Mouse (Mus musculus): ENCODE data around the gene Slc7a4. TPM values are rescaled to one million over a fixed set of nuclear protein-coding genes. Genes with fewer than 3 reads are reported as not detected.

The Slc7a4 gene
- polyA plus RNA-seq, 1 experiment = not detected

GRCm38 (mm10) chr16:17564771-17565170, 18.2 kb downstream of the Slc7a4 start:
- no peak overlapping the region for H3K4me3 ChIP-seq (replicated peaks)
- H3K27me3 ChIP-seq (ENCODE audit: control insufficient read depth) = peaks cover 55% of the 10 kb centered on the region
- no peak for TF ChIP-seq GATA1 (IDR thresholded peaks at IDR 0.05; ENCODE audit: low read length)
- no peak for TF ChIP-seq TAL1 (IDR thresholded peaks at IDR 0.05; ENCODE audit: low read length)
- H3K36me3 ChIP-seq (ENCODE audit: control insufficient read depth) = no peaks in the 10 kb centered on the region
- H3K4me1 ChIP-seq (ENCODE audit: control insufficient read depth) = peaks cover 7% of the 10 kb centered on the region
- H3K9me3 ChIP-seq (ENCODE audit: control insufficient read depth, low read length) = no peaks in the 10 kb centered on the region

- Histone ChIP-seq H3K36me3 (ENCODE audit: control insufficient read depth) (no peaks in the 10 kb centered on the region), H3K4me3 (replicated peaks) (no peak overlapping the region), H3K4me1 (ENCODE audit: control insufficient read depth) (peaks cover 7% of the 10 kb centered on the region), H3K9me3 (ENCODE audit: control insufficient read depth, low read length) (no peaks in the 10 kb centered on the region), H3K27me3 (ENCODE audit: control insufficient read depth) (peaks cover 60% of the 10 kb centered on the region)
- no peak for TF ChIP-seq GATA1 (IDR thresholded peaks at IDR 0.05; ENCODE audit: low read length)
- no peak for TF ChIP-seq TAL1 (IDR thresholded peaks at IDR 0.05; ENCODE audit: low read length)
These were observed 18.8 kb downstream of the Slc7a4 start for GRCm38 (mm10) chr16:17564221-17564620.

GRCm38 (mm10) chr16:17563580-17563979, 19.4 kb downstream of the Slc7a4 start:
- Histone ChIP-seq H3K9me3 (ENCODE audit: control insufficient read depth, low read length) (no peaks in the 10 kb centered on the region), H3K36me3 (ENCODE audit: control insufficient read depth) (no peaks in the 10 kb centered on the region), H3K4me3 (replicated peaks) (no peak overlapping the region), H3K27me3 (ENCODE audit: control insufficient read depth) (peaks cover 67% of the 10 kb centered on the region), H3K4me1 (ENCODE audit: control insufficient read depth) (peaks cover 14% of the 10 kb centered on the region)
- TF ChIP-seq TAL1 (IDR thresholded peaks at IDR 0.05; ENCODE audit: low read length) (no peak), GATA1 (IDR thresholded peaks at IDR 0.05; ENCODE audit: low read length) (no peak)

GRCm38 (mm10) chr16:17561751-17562208, 21.2 kb downstream of the Slc7a4 start, which contains the start of gene P2rx6:
Gene P2rx6, plus strand, starts transcription at chr16:17561885.
- Histone ChIP-seq H3K9me3 (ENCODE audit: control insufficient read depth, low read length) (no peaks in the 10 kb centered on the region), H3K27me3 (ENCODE audit: control insufficient read depth) (peaks cover 66% of the 10 kb centered on the region), H3K4me1 (ENCODE audit: control insufficient read depth) (peaks cover 22% of the 10 kb centered on the region), H3K36me3 (ENCODE audit: control insufficient read depth) (no peaks in the 10 kb centered on the region), H3K4me3 (replicated peaks) (no peak within 1 kb of the TSS)
- TF ChIP-seq TAL1 (IDR thresholded peaks at IDR 0.05; ENCODE audit: low read length) = no peak
- no peak for TF ChIP-seq GATA1 (IDR thresholded peaks at IDR 0.05; ENCODE audit: low read length)

GRCm38 (mm10) chr16:17561128-17561750, 21.8 kb downstream of the Slc7a4 start, which contains the start of gene Lrrc74b:
Gene Lrrc74b, minus strand, starts transcription at chr16:17561247.
- H3K9me3 ChIP-seq (ENCODE audit: control insufficient read depth, low read length) = no peaks in the 10 kb centered on the region
- H3K36me3 ChIP-seq (ENCODE audit: control insufficient read depth) = no peaks in the 10 kb centered on the region
- TF ChIP-seq TAL1 (IDR thresholded peaks at IDR 0.05; ENCODE audit: low read length) = no peak
- H3K4me3 ChIP-seq (replicated peaks) = no peak within 1 kb of the TSS
- H3K27me3 ChIP-seq (ENCODE audit: control insufficient read depth) = peaks cover 64% of the 10 kb centered on the region
- H3K4me1 ChIP-seq (ENCODE audit: control insufficient read depth) = peaks cover 22% of the 10 kb centered on the region

GRCm38 (mm10) chr16:17559396-17560027, 23.5 kb downstream of the Slc7a4 start:
- TF ChIP-seq GATA1 (IDR thresholded peaks at IDR 0.05; ENCODE audit: low read length) (no peak), TAL1 (IDR thresholded peaks at IDR 0.05; ENCODE audit: low read length) (no peak)

GRCm38 (mm10) chr16:17558811-17559210, 24.2 kb downstream of the Slc7a4 start:
- Histone ChIP-seq H3K36me3 (ENCODE audit: control insufficient read depth) (no peaks in the 10 kb centered on the region), H3K4me1 (ENCODE audit: control insufficient read depth) (peaks cover 45% of the 10 kb centered on the region), H3K27me3 (ENCODE audit: control insufficient read depth) (peaks cover 54% of the 10 kb centered on the region), H3K4me3 (replicated peaks) (no peak overlapping the region), H3K9me3 (ENCODE audit: control insufficient read depth, low read length) (no peaks in the 10 kb centered on the region)
- no peak for TF ChIP-seq TAL1 (IDR thresholded peaks at IDR 0.05; ENCODE audit: low read length)
- no peak for TF ChIP-seq GATA1 (IDR thresholded peaks at IDR 0.05; ENCODE audit: low read length)

More at GRCm38 (mm10) chr16:17559396-17560027, 23.5 kb downstream of the Slc7a4 start:
- H3K4me3 ChIP-seq (replicated peaks) = no peak overlapping the region
- H3K27me3 ChIP-seq (ENCODE audit: control insufficient read depth) = peaks cover 60% of the 10 kb centered on the region
- peaks cover 38% of the 10 kb centered on the region for H3K4me1 ChIP-seq (ENCODE audit: control insufficient read depth)
- H3K9me3 ChIP-seq (ENCODE audit: control insufficient read depth, low read length) = no peaks in the 10 kb centered on the region
- H3K36me3 ChIP-seq (ENCODE audit: control insufficient read depth) = no peaks in the 10 kb centered on the region

- Histone ChIP-seq H3K4me1 (ENCODE audit: control insufficient read depth) (peaks cover 50% of the 10 kb centered on the region), H3K4me3 (replicated peaks) (no peak overlapping the region)
- TF ChIP-seq GATA1 (IDR thresholded peaks at IDR 0.05; ENCODE audit: low read length) (no peak), TAL1 (IDR thresholded peaks at IDR 0.05; ENCODE audit: low read length) (no peak)
These were observed 25.0 kb downstream of the Slc7a4 start for GRCm38 (mm10) chr16:17557947-17558480.

GRCm38 (mm10) chr16:17556907-17557306, 26.1 kb downstream of the Slc7a4 start:
- H3K4me3 ChIP-seq (replicated peaks) = no peak overlapping the region
- H3K4me1 ChIP-seq (ENCODE audit: control insufficient read depth) = peaks cover 49% of the 10 kb centered on the region
- no peaks in the 10 kb centered on the region for H3K9me3 ChIP-seq (ENCODE audit: control insufficient read depth, low read length)
- no peaks in the 10 kb centered on the region for H3K36me3 ChIP-seq (ENCODE audit: control insufficient read depth)
- peaks cover 38% of the 10 kb centered on the region for H3K27me3 ChIP-seq (ENCODE audit: control insufficient read depth)
- TF ChIP-seq TAL1 (IDR thresholded peaks at IDR 0.05; ENCODE audit: low read length) (no peak), GATA1 (IDR thresholded peaks at IDR 0.05; ENCODE audit: low read length) (no peak)

More at GRCm38 (mm10) chr16:17557947-17558480, 25.0 kb downstream of the Slc7a4 start:
- H3K36me3 ChIP-seq (ENCODE audit: control insufficient read depth) = no peaks in the 10 kb centered on the region
- H3K27me3 ChIP-seq (ENCODE audit: control insufficient read depth) = peaks cover 49% of the 10 kb centered on the region
- H3K9me3 ChIP-seq (ENCODE audit: control insufficient read depth, low read length) = no peaks in the 10 kb centered on the region
